Mouse (Mus musculus) heart, embryonic 13.5 days (tissue): ENCODE results near the gene Chst13. TPM values are rescaled to one million over a fixed set of nuclear protein-coding genes. Genes with fewer than 3 reads are reported as not detected.

ENCODE experiments used
- ATAC-seq: fragments of 200-750 bp; cut with Nextera tagmentation; 2 replicates; pipeline ENCODE4 v1.8.0; 2017; ENCODE audit warnings: moderate TSS enrichment; ENCODE audit not compliant: insufficient number of reproducible peaks, low FRiP score, low TSS enrichment; ENCODE audit errors: extremely low read depth
- H3K27ac ChIP-seq: fragments of 300-500 bp; sonication (generic); replicated peaks from 2 replicates; pipeline ENCODE4 v1.5.1; 2015; ENCODE audit warnings: moderate library complexity, mild to moderate bottlenecking, inconsistent platforms
- H3K27me3 ChIP-seq: fragments of 300-500 bp; sonication (generic); replicated peaks from 2 replicates; pipeline ENCODE4 v1.6.1; 2015; ENCODE audit warnings: mild to moderate bottlenecking, inconsistent platforms
- H3K36me3 ChIP-seq: fragments of 300-500 bp; sonication (generic); 2 replicates; pipeline ENCODE4 v1.6.1; 2015; ENCODE audit warnings: mild to moderate bottlenecking, inconsistent platforms
- H3K4me1 ChIP-seq: fragments of 300-500 bp; sonication (generic); 2 replicates; pipeline ENCODE4 v1.6.1; 2015; ENCODE audit warnings: inconsistent platforms
- H3K4me2 ChIP-seq: fragments of 300-500 bp; sonication (generic); 2 replicates; pipeline ENCODE4 v1.6.1; 2015; ENCODE audit warnings: inconsistent platforms, mild to moderate bottlenecking, moderate library complexity
- H3K4me3 ChIP-seq: fragments of 300-500 bp; sonication (generic); 2 replicates; pipeline ENCODE4 v1.5.1; 2015; ENCODE audit warnings: moderate library complexity, mild to moderate bottlenecking, inconsistent platforms
- H3K9ac ChIP-seq: fragments of 300-500 bp; sonication (generic); 2 replicates; pipeline ENCODE4 v1.6.1; 2015; ENCODE audit warnings: inconsistent platforms, mild to moderate bottlenecking, moderate library complexity
- H3K9me3 ChIP-seq: fragments of 300-500 bp; sonication (generic); 2 replicates; pipeline ENCODE4 v1.6.1; 2016; ENCODE audit warnings: inconsistent platforms
- WGBS: fragments of 180-500 bp; shearing (Covaris S2); methylation state at CpG from one replicate; pipeline ENCODE4 v1.1.7; 2015; ENCODE audit warnings: mixed read lengths; 5-methylcytosine and 5-hydroxymethylcytosine counted together
- polyA plus RNA-seq: library from polyadenylated mRNA; unstranded; fragments of >200 nt; fragmentation: Nextera tagmentation; extraction: Ambion mirVana; gene quantifications from 2 replicates; pipeline ENCODE4 v1.2.1, GENCODE M21; 2015

The Chst13 gene
- polyA plus RNA-seq: 0.75 TPM in 1 of 2 replicates, not detected in the other

- Histone ChIP-seq H3K4me3 (peak within 1 kb of the TSS; percentile 40), H3K27ac (no peak within 1 kb of the TSS), H3K9me3 (no peaks in the 10 kb centered on the region), H3K27me3 (peaks cover 46% of the 10 kb centered on the region), H3K9ac (peak within 1 kb of the TSS; percentile 61), H3K4me1 (no peaks in the 10 kb centered on the region), H3K4me2 (peak within 1 kb of the TSS; percentile 67), H3K36me3 (no peaks in the 10 kb centered on the region)
- ATAC-seq: no peak
- 5% methylated on average over 22 of the region's 22 CpGs for WGBS
Observed at GRCm38 (mm10) chr6:90324991-90325390, at the start of gene Chst13. TSS of gene Chst13 (minus strand) at chr6:90325185.

GRCm38 (mm10) chr6:90374647-90375046 lies 49.7 kb upstream of the Chst13 start:
- H3K36me3 ChIP-seq: peaks cover 75% of the 10 kb centered on the region
- H3K27ac ChIP-seq: no peak overlapping the region
- no peaks in the 10 kb centered on the region for H3K27me3 ChIP-seq
- H3K4me1 ChIP-seq: peaks cover 36% of the 10 kb centered on the region
- H3K9me3 ChIP-seq: no peaks in the 10 kb centered on the region
- WGBS: 46% methylated on average over 4 of the region's 4 CpGs
- ATAC-seq: no peak
- no peak overlapping the region for H3K4me3 ChIP-seq
- H3K4me2 ChIP-seq: no peak overlapping the region
- H3K9ac ChIP-seq: no peak overlapping the region

GRCm38 (mm10) chr6:90369725-90370553 lies 45.0 kb upstream of the Chst13 start:
- peaks cover 34% of the 10 kb centered on the region for H3K4me1 ChIP-seq
- under 1% methylated on average over 97 of the region's 98 CpGs for WGBS
- ATAC-seq: peak; percentile 38

GRCm38 (mm10) chr6:90368976-90369724 lies 44.2 kb upstream of the Chst13 start, which contains the start of gene Zxdc:
TSS of gene Zxdc (plus strand) at chr6:90369492.
- peak; percentile 92 for ATAC-seq

More at GRCm38 (mm10) chr6:90369725-90370553, 45.0 kb upstream of the Chst13 start:
- Histone ChIP-seq H3K27ac (peak overlapping the region; percentile 90), H3K4me3 (peak overlapping the region; percentile 94), H3K27me3 (no peaks in the 10 kb centered on the region; the same call in 1 of the 2 replicates), H3K9ac (peak overlapping the region; percentile 94), H3K36me3 (peaks cover 29% of the 10 kb centered on the region), H3K9me3 (no peaks in the 10 kb centered on the region), H3K4me2 (peak overlapping the region; percentile 99)

GRCm38 (mm10) chr6:90363301-90363700 lies 38.3 kb upstream of the Chst13 start:
- no peak for ATAC-seq
- H3K27ac ChIP-seq: no peak overlapping the region
- WGBS: 66% methylated on average over 5 of the region's 5 CpGs
- no peak overlapping the region for H3K4me2 ChIP-seq
- H3K27me3 ChIP-seq: no peaks in the 10 kb centered on the region; the same call in none of the 2 replicates
- H3K4me3 ChIP-seq: no peak overlapping the region
- H3K9me3 ChIP-seq: no peaks in the 10 kb centered on the region
- H3K4me1 ChIP-seq: peaks cover 25% of the 10 kb centered on the region
- H3K36me3 ChIP-seq: no peaks in the 10 kb centered on the region
- no peak overlapping the region for H3K9ac ChIP-seq

More at GRCm38 (mm10) chr6:90368976-90369724, 44.2 kb upstream of the Chst13 start, which contains the start of gene Zxdc:
- peak within 1 kb of the TSS; percentile 99 for H3K4me2 ChIP-seq
- peaks cover 21% of the 10 kb centered on the region for H3K36me3 ChIP-seq
- H3K4me1 ChIP-seq: peaks cover 26% of the 10 kb centered on the region
- H3K27me3 ChIP-seq: no peaks in the 10 kb centered on the region; the same call in 1 of the 2 replicates
- WGBS: 5% methylated on average over 41 of the region's 41 CpGs
- peak within 1 kb of the TSS; percentile 90 for H3K27ac ChIP-seq
- no peaks in the 10 kb centered on the region for H3K9me3 ChIP-seq
- peak within 1 kb of the TSS; percentile 94 for H3K9ac ChIP-seq
- H3K4me3 ChIP-seq: peak within 1 kb of the TSS; percentile 94

- no peak overlapping the region for H3K9ac ChIP-seq
- no peaks in the 10 kb centered on the region for H3K36me3 ChIP-seq
- no peaks in the 10 kb centered on the region; the same call in none of the 2 replicates for H3K27me3 ChIP-seq
- H3K4me1 ChIP-seq: peaks cover 38% of the 10 kb centered on the region
- H3K4me2 ChIP-seq: no peak overlapping the region
- H3K27ac ChIP-seq: no peak overlapping the region; the same call in 1 of the 2 replicates
- no peak overlapping the region for H3K4me3 ChIP-seq
- ATAC-seq: no peak
- 76% methylated on average over 6 of the region's 6 CpGs for WGBS
- H3K9me3 ChIP-seq: no peaks in the 10 kb centered on the region
Observed at GRCm38 (mm10) chr6:90360922-90361614, 36.1 kb upstream of the Chst13 start.

GRCm38 (mm10) chr6:90360024-90360781 lies 35.2 kb upstream of the Chst13 start:
- H3K4me1 ChIP-seq: peaks cover 39% of the 10 kb centered on the region
- WGBS: 46% methylated on average over 7 of the region's 7 CpGs
- no peaks in the 10 kb centered on the region for H3K9me3 ChIP-seq
- no peaks in the 10 kb centered on the region for H3K36me3 ChIP-seq
- no peak overlapping the region for H3K9ac ChIP-seq
- peak; percentile 21; the same call in 1 of the 2 replicates for ATAC-seq
- no peak overlapping the region for H3K4me2 ChIP-seq
- no peak overlapping the region for H3K4me3 ChIP-seq
- H3K27ac ChIP-seq: peak overlapping the region; percentile 46
- no peaks in the 10 kb centered on the region; the same call in none of the 2 replicates for H3K27me3 ChIP-seq

GRCm38 (mm10) chr6:90359445-90359844 lies 34.5 kb upstream of the Chst13 start:
- Histone ChIP-seq H3K9me3 (no peaks in the 10 kb centered on the region), H3K4me2 (no peak overlapping the region), H3K9ac (no peak overlapping the region), H3K27me3 (no peaks in the 10 kb centered on the region; the same call in none of the 2 replicates), H3K4me3 (no peak overlapping the region), H3K27ac (0 out of 2 replicates have a peak overlapping the region, but pooled peaks have one; percentile 30), H3K4me1 (peaks cover 39% of the 10 kb centered on the region), H3K36me3 (no peaks in the 10 kb centered on the region)
- WGBS: 53% methylated on average over 2 of the region's 2 CpGs
- no peak for ATAC-seq

GRCm38 (mm10) chr6:90358142-90358541 lies 33.2 kb upstream of the Chst13 start:
- Histone ChIP-seq H3K27ac (no peak overlapping the region), H3K36me3 (no peaks in the 10 kb centered on the region), H3K9ac (no peak overlapping the region), H3K27me3 (no peaks in the 10 kb centered on the region; the same call in none of the 2 replicates), H3K4me3 (no peak overlapping the region), H3K4me1 (peaks cover 39% of the 10 kb centered on the region), H3K4me2 (no peak overlapping the region), H3K9me3 (no peaks in the 10 kb centered on the region)
- WGBS: 50% methylated on average over 5 of the region's 5 CpGs
- no peak for ATAC-seq

- no peak for ATAC-seq
- WGBS: 52% methylated on average over 2 of the region's 2 CpGs
- Histone ChIP-seq H3K9me3 (no peaks in the 10 kb centered on the region), H3K4me1 (no peaks in the 10 kb centered on the region), H3K27me3 (peaks cover 9% of the 10 kb centered on the region; the same call in 1 of the 2 replicates), H3K4me3 (no peak overlapping the region), H3K27ac (no peak overlapping the region), H3K9ac (no peak overlapping the region), H3K36me3 (no peaks in the 10 kb centered on the region), H3K4me2 (no peak overlapping the region)
Observed at GRCm38 (mm10) chr6:90350011-90350410, 25.0 kb upstream of the Chst13 start.
